Mouse (Mus musculus): ENCODE results near the gene Ralgapb.

DNA sequence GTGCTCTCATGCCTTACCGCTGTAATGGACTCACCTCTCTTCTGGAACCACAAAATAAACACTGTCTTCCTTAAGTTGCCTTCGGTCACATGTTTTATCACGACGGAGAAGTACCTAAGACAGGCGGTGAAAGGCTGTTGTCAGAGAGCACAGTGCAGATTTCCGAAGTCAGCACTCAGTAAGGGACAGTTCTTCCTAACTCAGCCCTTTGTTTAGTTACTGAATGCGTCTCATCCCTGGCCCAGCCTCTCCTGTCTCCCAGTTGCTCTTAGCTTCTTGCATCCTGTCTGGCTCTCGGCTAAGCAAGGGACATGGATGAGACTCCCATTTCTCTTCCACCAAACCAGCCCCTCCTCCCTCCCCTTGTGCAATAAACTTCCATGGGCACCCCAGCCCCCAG, 23.6 kb upstream of the Ralgapb start:
- no peak for TF ChIP-seq CTCF (IDR thresholded peaks at IDR 0.05; ENCODE audit: control insufficient read depth, insufficient read depth, insufficient replicate concordance, low read depth, low read length)
- no peak for TF ChIP-seq POLR2A (IDR thresholded peaks at IDR 0.05; ENCODE audit: control insufficient read depth, low read depth, low read length)

Data from testis, adult 2 months (tissue).